Mouse (Mus musculus) kidney, embryonic 15.5 days (tissue): ENCODE measurements at regions not wholly inside any gene's neighbourhood (a gene's known extent, or its start where the extent isn't known, plus 50 kb on each side); places are given as distances from the start of the nearest gene placed in this dataset.
A peak's percentile ranks its signal among the peaks of the same experiment; 100 is the strongest.

ENCODE experiments used
- ATAC-seq: fragments of 200-750 bp; cut with Nextera tagmentation; replicated peaks from 2 replicates; pipeline ENCODE4 v1.8.0; 2017; ENCODE audit warnings: moderate TSS enrichment; ENCODE audit not compliant: low FRiP score
- H3K27ac ChIP-seq: fragments of 300-500 bp; sonication (generic); 2 replicates; pipeline ENCODE4 v1.5.1; 2015; ENCODE audit warnings: mild to moderate bottlenecking, inconsistent platforms
- H3K27me3 ChIP-seq: fragments of 300-500 bp; sonication (generic); 2 replicates; pipeline ENCODE4 v1.6.1; 2015; ENCODE audit warnings: inconsistent platforms
- H3K36me3 ChIP-seq: fragments of 300-500 bp; sonication (generic); 2 replicates; pipeline ENCODE4 v1.6.1; 2015; ENCODE audit warnings: inconsistent platforms
- H3K4me1 ChIP-seq: fragments of 300-500 bp; sonication (generic); 2 replicates; pipeline ENCODE4 v1.6.1; 2015; ENCODE audit warnings: inconsistent platforms
- H3K4me2 ChIP-seq: fragments of 300-500 bp; sonication (generic); 2 replicates; pipeline ENCODE4 v1.6.1; 2015; ENCODE audit warnings: moderate library complexity, mild to moderate bottlenecking, inconsistent platforms
- H3K4me3 ChIP-seq: fragments of 300-500 bp; sonication (generic); replicated peaks from 2 replicates; pipeline ENCODE4 v1.5.1; 2015; ENCODE audit warnings: mild to moderate bottlenecking, inconsistent platforms
- H3K9ac ChIP-seq: fragments of 300-500 bp; sonication (generic); 2 replicates; pipeline ENCODE4 v1.6.1; 2015; ENCODE audit warnings: mild to moderate bottlenecking, inconsistent platforms
- H3K9me3 ChIP-seq: fragments of 300-500 bp; sonication (generic); replicated peaks from 2 replicates; pipeline ENCODE4 v1.6.1; 2016; ENCODE audit warnings: inconsistent platforms
- WGBS: fragments of 180-500 bp; shearing (Covaris S2); methylation state at CpG from one replicate; pipeline ENCODE4 v1.1.7; 2015; ENCODE audit warnings: mixed read lengths; 5-methylcytosine and 5-hydroxymethylcytosine counted together

GRCm38 (mm10) chr13:16320392-16320791 lies 308.7 kb downstream of the Inhba start:
- ATAC-seq = no peak
- H3K4me1 ChIP-seq = no peaks in the 10 kb centered on the region

GRCm38 (mm10) chr13:16325661-16326060 lies 314.0 kb downstream of the Inhba start:
- Histone ChIP-seq H3K9me3 (no peaks in the 10 kb centered on the region), H3K27ac (no peak overlapping the region), H3K4me3 (no peak overlapping the region), H3K4me2 (no peak overlapping the region), H3K4me1 (no peaks in the 10 kb centered on the region), H3K27me3 (no peaks in the 10 kb centered on the region), H3K9ac (no peak overlapping the region), H3K36me3 (no peaks in the 10 kb centered on the region)
- ATAC-seq = no peak
- 87% methylated on average over 2 of the region's 2 CpGs for WGBS

More at GRCm38 (mm10) chr13:16320392-16320791, 308.7 kb downstream of the Inhba start:
- WGBS = 84% methylated on average over 4 of the region's 4 CpGs
- H3K4me2 ChIP-seq = no peak overlapping the region
- H3K27ac ChIP-seq = no peak overlapping the region
- no peaks in the 10 kb centered on the region for H3K27me3 ChIP-seq
- no peak overlapping the region for H3K4me3 ChIP-seq
- H3K9me3 ChIP-seq = no peaks in the 10 kb centered on the region
- H3K36me3 ChIP-seq = no peaks in the 10 kb centered on the region
- no peak overlapping the region for H3K9ac ChIP-seq

- no peak for ATAC-seq
Observed at GRCm38 (mm10) chr13:16341727-16342126, 330.1 kb downstream of the Inhba start.

GRCm38 (mm10) chr13:16342171-16342570 lies 330.5 kb downstream of the Inhba start:
- ATAC-seq = no peak
- H3K9me3 ChIP-seq = no peaks in the 10 kb centered on the region
- H3K4me2 ChIP-seq = no peak overlapping the region
- no peak overlapping the region for H3K9ac ChIP-seq
- H3K27me3 ChIP-seq = no peaks in the 10 kb centered on the region
- H3K4me3 ChIP-seq = no peak overlapping the region
- no peaks in the 10 kb centered on the region for H3K36me3 ChIP-seq
- no peaks in the 10 kb centered on the region for H3K4me1 ChIP-seq
- H3K27ac ChIP-seq = no peak overlapping the region
- WGBS = 69% methylated on average over 4 of the region's 4 CpGs

More at GRCm38 (mm10) chr13:16341727-16342126, 330.1 kb downstream of the Inhba start:
- H3K27ac ChIP-seq = no peak overlapping the region
- WGBS = 88% methylated on average over 1 of the region's 1 CpGs
- no peaks in the 10 kb centered on the region for H3K4me1 ChIP-seq
- H3K4me2 ChIP-seq = no peak overlapping the region
- H3K9me3 ChIP-seq = no peaks in the 10 kb centered on the region
- no peak overlapping the region for H3K9ac ChIP-seq
- H3K4me3 ChIP-seq = no peak overlapping the region
- H3K36me3 ChIP-seq = no peaks in the 10 kb centered on the region
- no peaks in the 10 kb centered on the region for H3K27me3 ChIP-seq

GRCm38 (mm10) chr13:16343280-16343945 lies 331.8 kb downstream of the Inhba start:
- 79% methylated on average over 4 of the region's 4 CpGs for WGBS
- Histone ChIP-seq H3K9me3 (no peaks in the 10 kb centered on the region), H3K4me3 (no peak overlapping the region), H3K27me3 (no peaks in the 10 kb centered on the region), H3K9ac (no peak overlapping the region), H3K4me1 (no peaks in the 10 kb centered on the region), H3K27ac (no peak overlapping the region), H3K4me2 (no peak overlapping the region), H3K36me3 (no peaks in the 10 kb centered on the region)
- no peak for ATAC-seq

GRCm38 (mm10) chr13:16349353-16349752 lies 337.7 kb downstream of the Inhba start:
- Histone ChIP-seq H3K27me3 (no peaks in the 10 kb centered on the region), H3K9me3 (no peaks in the 10 kb centered on the region), H3K4me1 (no peaks in the 10 kb centered on the region), H3K27ac (no peak overlapping the region), H3K4me3 (no peak overlapping the region), H3K36me3 (no peaks in the 10 kb centered on the region), H3K9ac (no peak overlapping the region), H3K4me2 (no peak overlapping the region)
- ATAC-seq = no peak
- WGBS = 11% methylated on average over 1 of the region's 1 CpGs

- H3K27me3 ChIP-seq = no peaks in the 10 kb centered on the region
- WGBS = 94% methylated on average over 3 of the region's 3 CpGs
- no peaks in the 10 kb centered on the region for H3K4me1 ChIP-seq
- no peak overlapping the region for H3K4me3 ChIP-seq
- ATAC-seq = no peak
- no peak overlapping the region for H3K4me2 ChIP-seq
- no peaks in the 10 kb centered on the region for H3K36me3 ChIP-seq
- H3K9me3 ChIP-seq = no peaks in the 10 kb centered on the region
- H3K27ac ChIP-seq = no peak overlapping the region
- no peak overlapping the region for H3K9ac ChIP-seq
Observed at GRCm38 (mm10) chr13:16350061-16350460, 338.4 kb downstream of the Inhba start.

GRCm38 (mm10) chr13:16355316-16355715 lies 343.7 kb downstream of the Inhba start:
- Histone ChIP-seq H3K36me3 (no peaks in the 10 kb centered on the region), H3K4me2 (no peak overlapping the region), H3K9me3 (no peaks in the 10 kb centered on the region), H3K4me1 (no peaks in the 10 kb centered on the region), H3K27me3 (no peaks in the 10 kb centered on the region), H3K27ac (no peak overlapping the region), H3K9ac (no peak overlapping the region), H3K4me3 (no peak overlapping the region)
- no peak for ATAC-seq
- 77% methylated on average over 1 of the region's 1 CpGs for WGBS

GRCm38 (mm10) chr13:16379492-16379891 lies 367.8 kb downstream of the Inhba start:
- ATAC-seq = no peak; the same call in 1 of the 2 replicates

GRCm38 (mm10) chr13:16379949-16380348 lies 368.3 kb downstream of the Inhba start:
- WGBS = 94% methylated on average over 2 of the region's 2 CpGs
- Histone ChIP-seq H3K4me2 (no peak overlapping the region), H3K27ac (no peak overlapping the region), H3K27me3 (no peaks in the 10 kb centered on the region), H3K9ac (no peak overlapping the region), H3K4me3 (no peak overlapping the region), H3K4me1 (no peaks in the 10 kb centered on the region), H3K36me3 (no peaks in the 10 kb centered on the region), H3K9me3 (no peaks in the 10 kb centered on the region)
- no peak for ATAC-seq

More at GRCm38 (mm10) chr13:16379492-16379891, 367.8 kb downstream of the Inhba start:
- Histone ChIP-seq H3K36me3 (no peaks in the 10 kb centered on the region), H3K9me3 (no peaks in the 10 kb centered on the region), H3K27ac (no peak overlapping the region), H3K9ac (no peak overlapping the region), H3K4me2 (no peak overlapping the region), H3K27me3 (no peaks in the 10 kb centered on the region), H3K4me1 (no peaks in the 10 kb centered on the region), H3K4me3 (no peak overlapping the region)
- WGBS = 54% methylated on average over 5 of the region's 5 CpGs

GRCm38 (mm10) chr13:16382936-16383511 lies 371.4 kb downstream of the Inhba start:
- Histone ChIP-seq H3K27ac (no peak overlapping the region), H3K27me3 (no peaks in the 10 kb centered on the region), H3K4me2 (no peak overlapping the region), H3K4me1 (no peaks in the 10 kb centered on the region), H3K9ac (no peak overlapping the region), H3K4me3 (no peak overlapping the region), H3K9me3 (no peaks in the 10 kb centered on the region), H3K36me3 (no peaks in the 10 kb centered on the region)
- no peak for ATAC-seq
- WGBS = 75% methylated on average over 5 of the region's 5 CpGs

- H3K36me3 ChIP-seq = no peaks in the 10 kb centered on the region
- no peaks in the 10 kb centered on the region for H3K9me3 ChIP-seq
- WGBS = 18% methylated on average over 2 of the region's 2 CpGs
- peak; percentile 60; the same call in 1 of the 2 replicates for ATAC-seq
- no peaks in the 10 kb centered on the region for H3K27me3 ChIP-seq
- H3K4me1 ChIP-seq = 0 out of 2 replicates have a peak, but pooled peaks cover 2% of the 10 kb centered on the region
- H3K4me3 ChIP-seq = no peak overlapping the region
- no peak overlapping the region for H3K9ac ChIP-seq
- no peak overlapping the region for H3K27ac ChIP-seq
- no peak overlapping the region for H3K4me2 ChIP-seq
Observed at GRCm38 (mm10) chr13:16416356-16417019, 404.8 kb downstream of the Inhba start.
